Mouse (Mus musculus) MEL (cell line): Measurements from ENCODE around the gene Psmd9. TPM values are rescaled to one million over a fixed set of nuclear protein-coding genes. Genes with fewer than 3 reads are reported as not detected.

Experiments used
- DNase-seq: peaks from one replicate; pipeline ENCODE4 v3.0.0; 2011; ENCODE audit warnings: low read depth, low spot score
- H3K27ac ChIP-seq: 2 replicates; pipeline ENCODE4 v1.5.1; 2012; ENCODE audit warnings: low read depth, mild to moderate bottlenecking, control low read depth, low read length, moderate library complexity; ENCODE audit not compliant: control insufficient read depth
- H3K27me3 ChIP-seq, 2 experiments: fragments of 150-350 bp in 1 of 2; sonication (generic) in 1 of 2; 2 replicates each; pipeline ENCODE4 v1.6.1; 2012; ENCODE audit warnings: low read length in 2 of 2, mild to moderate bottlenecking in 2 of 2, improper control_type of control experiment in 1 of 2, moderate library complexity in 1 of 2; ENCODE audit not compliant: insufficient read depth in 2 of 2, control insufficient read depth in 1 of 2
- H3K36me3 ChIP-seq, 2 experiments: 2 replicates each; pipeline ENCODE4 v1.6.1; 2012 to 2014; ENCODE audit warnings: low read length in 2 of 2, improper control_type of control experiment in 1 of 2, inconsistent platforms in 1 of 2, mild to moderate bottlenecking in 1 of 2; ENCODE audit not compliant: insufficient read depth in 2 of 2, control insufficient read depth in 1 of 2
- H3K4me1 ChIP-seq, 2 experiments: fragments of 150-350 bp in 1 of 2; sonication (generic) in 1 of 2; 2 replicates each; pipeline ENCODE4 v1.6.1; 2012; ENCODE audit warnings: low read length in 2 of 2, improper control_type of control experiment in 1 of 2, mild to moderate bottlenecking in 1 of 2; ENCODE audit not compliant: insufficient read depth in 2 of 2, control insufficient read depth in 1 of 2
- H3K4me3 ChIP-seq, 2 experiments: fragments of 150-350 bp in 1 of 2; sonication (generic) in 1 of 2; 2 replicates each; pipeline ENCODE4 v1.5.1; 2012; ENCODE audit warnings: low read depth in 2 of 2, low read length in 2 of 2, mild to moderate bottlenecking in 2 of 2, moderate library complexity in 2 of 2, control low read depth in 1 of 2, improper control_type of control experiment in 1 of 2; ENCODE audit not compliant: control insufficient read depth in 1 of 2, insufficient read depth in 1 of 2
- H3K79me2 ChIP-seq: 2 replicates; pipeline ENCODE4 v1.6.1; 2012; ENCODE audit warnings: mild to moderate bottlenecking, low read length, moderate library complexity; ENCODE audit not compliant: control insufficient read depth, poor library complexity, insufficient read depth
- H3K9ac ChIP-seq: 2 replicates; pipeline ENCODE4 v1.6.1; 2012; ENCODE audit warnings: low read depth, mild to moderate bottlenecking, control low read depth, low read length, moderate library complexity; ENCODE audit not compliant: control insufficient read depth, poor library complexity, severe bottlenecking
- H3K9me3 ChIP-seq: fragments of 150-350 bp; sonication (generic); replicated peaks from 2 replicates; pipeline ENCODE4 v1.6.1; 2012; ENCODE audit warnings: mild to moderate bottlenecking, low read length, improper control_type of control experiment, moderate library complexity; ENCODE audit not compliant: insufficient read depth
- CHD1 ChIP-seq: IDR thresholded peaks from 2 replicates; pipeline ENCODE4 v1.6.1; 2012; ENCODE audit warnings: low read depth, mild to moderate bottlenecking, inconsistent platforms, low read length, improper control_type of control experiment
- CHD2 ChIP-seq: IDR thresholded peaks from 2 replicates; pipeline ENCODE4 v1.6.1; 2011; ENCODE audit warnings: low read length, improper control_type of control experiment
- CTCF ChIP-seq, 3 experiments: IDR thresholded peaks in 2 of 3; conservative IDR thresholded peaks in 1 of 3; 2 replicates each; pipeline ENCODE4 v1.5.1; 2011 to 2012; ENCODE audit warnings: low read length in 3 of 3, low read depth in 2 of 3, mild to moderate bottlenecking in 2 of 3, improper control_type of control experiment in 1 of 3, inconsistent platforms in 1 of 3, mixed read lengths in 1 of 3, moderate library complexity in 1 of 3; ENCODE audit not compliant: control insufficient read depth in 1 of 3, insufficient read depth in 1 of 3, poor library complexity in 1 of 3, severe bottlenecking in 1 of 3
- GABPA ChIP-seq: IDR thresholded peaks from 2 replicates; pipeline ENCODE4 v1.6.1; 2012; ENCODE audit warnings: low read depth, mild to moderate bottlenecking, inconsistent platforms, low read length, improper control_type of control experiment, moderate library complexity
- GATA1 ChIP-seq: IDR thresholded peaks from 2 replicates; pipeline ENCODE4 v1.6.1; 2011; ENCODE audit warnings: low read depth, low read length, improper control_type of control experiment
- JUND ChIP-seq: IDR thresholded peaks from 2 replicates; pipeline ENCODE4 v1.6.1; 2011; ENCODE audit warnings: low read depth, mild to moderate bottlenecking, improper control_type of control experiment, low read length
- KAT2A ChIP-seq: conservative IDR thresholded peaks from 2 replicates; pipeline ENCODE4 v1.6.1; 2012; ENCODE audit warnings: low read depth, low read length, improper control_type of control experiment, inconsistent platforms
- MAFK ChIP-seq: IDR thresholded peaks from 2 replicates; pipeline ENCODE4 v1.6.1; 2011; ENCODE audit warnings: low read depth, mild to moderate bottlenecking, low read length, improper control_type of control experiment, borderline replicate concordance
- NRF1 ChIP-seq: IDR thresholded peaks from 2 replicates; pipeline ENCODE4 v1.6.1; 2014; ENCODE audit warnings: low read depth, mild to moderate bottlenecking, inconsistent platforms, low read length, improper control_type of control experiment, moderate library complexity; ENCODE audit not compliant: poor library complexity, insufficient read depth, severe bottlenecking
- RAD21 ChIP-seq: IDR thresholded peaks from 2 replicates; pipeline ENCODE4 v1.6.1; 2011; ENCODE audit warnings: mild to moderate bottlenecking, low read depth, low read length, improper control_type of control experiment
- SMC3 ChIP-seq: IDR thresholded peaks from 2 replicates; pipeline ENCODE4 v1.6.1; 2011; ENCODE audit warnings: low read depth, low read length, improper control_type of control experiment
- TCF12 ChIP-seq: IDR thresholded peaks from 2 replicates; pipeline ENCODE4 v1.6.1; 2014; ENCODE audit warnings: low read depth, mild to moderate bottlenecking, inconsistent platforms, low read length, improper control_type of control experiment, moderate library complexity
- UBTF ChIP-seq: IDR thresholded peaks from 2 replicates; pipeline ENCODE4 v1.6.1; 2012; ENCODE audit warnings: low read depth, mild to moderate bottlenecking, inconsistent platforms, low read length, improper control_type of control experiment, moderate library complexity, borderline replicate concordance; ENCODE audit not compliant: insufficient read depth
- ZKSCAN1 ChIP-seq: IDR thresholded peaks from 2 replicates; pipeline ENCODE4 v1.6.1; 2012; ENCODE audit warnings: low read depth, mild to moderate bottlenecking, inconsistent platforms, low read length, improper control_type of control experiment, moderate library complexity
- polyA plus RNA-seq, 2 experiments: library from polyadenylated mRNA; stranded (reverse) in 1 of 2; unstranded in 1 of 2; fragments of >175 nt in 1 of 2; fragments of >200 nt in 1 of 2; gene quantifications; 2 replicates each; pipeline versions ENCODE4 v1.2.1 to v1.2.4; 2012; ENCODE audit warnings: low replicate concordance in 2 of 2, low read depth in 1 of 2; ENCODE audit not compliant: insufficient read length in 2 of 2, insufficient read depth in 1 of 2, missing spikeins in 1 of 2
- total RNA-seq: library from RNA; depleted of rRNA; stranded (reverse); fragments of 300-350 nt; gene quantifications from 2 replicates; pipeline ENCODE4 v1.2.3, GENCODE M21; 2012; rRNA removed

The Psmd9 gene
- total and polyA plus RNA-seq, 3 experiments, result 32.0 to 54.6 TPM; not detected in 1

DNA sequence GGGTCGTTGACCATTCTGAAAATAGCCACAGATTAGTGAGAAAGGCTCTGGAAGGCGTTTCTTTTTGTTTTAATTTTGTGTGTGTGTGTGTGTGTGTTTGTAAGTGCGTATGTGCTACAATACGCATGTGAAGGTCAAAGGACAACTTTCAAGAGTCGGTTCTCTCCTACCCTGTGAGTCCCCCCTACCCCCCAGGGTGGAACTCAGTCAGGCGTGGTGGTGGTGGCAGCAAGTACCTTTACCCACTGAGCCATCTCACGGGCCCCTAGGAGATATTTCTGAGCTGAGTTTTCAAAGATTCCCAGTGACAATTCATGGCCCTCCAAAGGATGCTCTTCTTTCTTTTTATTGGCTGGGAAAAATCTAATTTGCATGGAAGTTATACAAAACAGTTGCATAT is 128.6 kb downstream of the Psmd9 start:
- H3K9ac ChIP-seq, result no peak overlapping the region
- no peak overlapping the region for H3K4me3 ChIP-seq
- no peaks in the 10 kb centered on the region for H3K9me3 ChIP-seq
- H3K4me1 ChIP-seq, result no peaks in the 10 kb centered on the region
- H3K79me2 ChIP-seq, result no peaks in the 10 kb centered on the region
- TF ChIP-seq CHD1 (no peak), CHD2 (no peak), UBTF (no peak), NRF1 (no peak), KAT2A (no peak), ZKSCAN1 (no peak), GATA1 (no peak), JUND (no peak), GABPA (no peak), SMC3 (no peak), MAFK (no peak), TCF12 (no peak)
- no peaks in the 10 kb centered on the region for H3K36me3 ChIP-seq
- no peaks in the 10 kb centered on the region for H3K27me3 ChIP-seq
- no peak for DNase-seq
- H3K27ac ChIP-seq, result no peak overlapping the region

DNA sequence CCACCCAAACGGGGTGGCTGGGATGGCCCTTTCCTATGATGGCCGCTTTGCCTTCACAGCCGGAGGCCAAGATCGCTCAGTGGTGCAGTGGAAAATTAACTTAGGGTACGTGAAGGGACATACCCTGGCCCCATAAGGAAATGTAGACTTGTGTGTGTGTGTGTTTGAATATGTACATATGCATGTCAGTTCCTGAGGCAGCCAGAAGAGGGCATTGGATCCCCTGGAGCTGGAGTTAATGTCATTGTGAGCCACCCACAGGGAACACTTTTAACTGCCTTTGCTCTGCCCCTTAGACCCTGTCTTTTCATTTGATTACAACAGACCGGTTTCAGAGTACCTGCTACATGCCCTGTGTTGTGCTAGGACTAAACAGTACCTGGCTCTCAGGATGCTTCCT is 129.3 kb downstream of the Psmd9 start:
- Histone ChIP-seq H3K27ac (no peak overlapping the region), H3K27me3 (no peaks in the 10 kb centered on the region), H3K79me2 (no peaks in the 10 kb centered on the region), H3K36me3 (no peaks in the 10 kb centered on the region), H3K9ac (no peak overlapping the region), H3K9me3 (no peaks in the 10 kb centered on the region), H3K4me1 (no peaks in the 10 kb centered on the region), H3K4me3 (no peak overlapping the region)
- peak; percentile 42 for DNase-seq
- TF ChIP-seq RAD21, result peak; percentile 17; the same call in 1 of the 2 replicates
- TF ChIP-seq MAFK, result no peak
- TF ChIP-seq SMC3, result peak; percentile 39
- TF ChIP-seq CTCF (IDR thresholded peaks at IDR 0.05 in 2 of 3, conservative IDR thresholded peaks at IDR 0.05 in 1 of 3; ENCODE audit: control insufficient read depth in 1 of 3, insufficient read depth in 1 of 3, low read depth in 2 of 3, low read length in 3 of 3, poor library complexity in 1 of 3, severe bottlenecking in 1 of 3), result peak; percentile 42 to 56 (median 46)

Other genes starting within 250 kb of the Psmd9 start
- 24.8 and 29.2 TPM in 2 replicates for gene Kdm2b, start 179.6 kb upstream of the Psmd9 start, total RNA-seq
- 10 to 100 TPM in 1 of 2 experiments, not detected in 1; 48.9 TPM for gene Kdm2b, start 179.6 kb upstream of the Psmd9 start, polyA plus RNA-seq
- gene Orai1, start 154.3 kb upstream of the Psmd9 start, total RNA-seq, result 4.5 and 4.7 TPM in 2 replicates
- gene Orai1, start 154.3 kb upstream of the Psmd9 start, polyA plus RNA-seq, result 10 to 100 TPM in 1 of 2 experiments, not detected in 1; 13.3 TPM
- not detected in 2 replicates for gene Morn3, start 122.4 kb upstream of the Psmd9 start, total RNA-seq
- gene Morn3, start 122.4 kb upstream of the Psmd9 start, polyA plus RNA-seq, result not detected
- 4.3 and 6.8 TPM in 2 replicates for gene Tmem120b, start 101.0 kb upstream of the Psmd9 start, total RNA-seq
- 1 to 10 TPM in 1 of 2 experiments, not detected in 1; 5.6 TPM for gene Tmem120b, start 101.0 kb upstream of the Psmd9 start, polyA plus RNA-seq
- gene Rhof, start 36.7 kb upstream of the Psmd9 start, total RNA-seq, result 2.5 and 4.1 TPM in 2 replicates
- gene Rhof, start 36.7 kb upstream of the Psmd9 start, polyA plus RNA-seq, result 10 to 100 TPM in 1 of 2 experiments, not detected in 1; 10.4 TPM
- gene Setd1b, start 27.2 kb upstream of the Psmd9 start, total RNA-seq, result 3.0 and 4.1 TPM in 2 replicates
- gene Setd1b, start 27.2 kb upstream of the Psmd9 start, polyA plus RNA-seq, result 10 to 100 TPM in 1 of 2 experiments, not detected in 1; 23.5 TPM
- not detected in 2 replicates for gene Hpd, start 13.3 kb downstream of the Psmd9 start, total RNA-seq
- not detected for gene Hpd, start 13.3 kb downstream of the Psmd9 start, polyA plus RNA-seq
- gene Wdr66, start 82.7 kb downstream of the Psmd9 start, total RNA-seq, result 0.82 and 1.4 TPM in 2 replicates
- 1 to 10 TPM in 1 of 2 experiments, not detected in 1; 3.6 TPM for gene Wdr66, start 82.7 kb downstream of the Psmd9 start, polyA plus RNA-seq
- gene Bcl7a, start 174.4 kb downstream of the Psmd9 start, total RNA-seq, result 3.1 and 3.5 TPM in 2 replicates
- 10 to 100 TPM in 1 of 2 experiments, not detected in 1; 11.0 TPM for gene Bcl7a, start 174.4 kb downstream of the Psmd9 start, polyA plus RNA-seq
- gene Mlxip, start 225.4 kb downstream of the Psmd9 start, total RNA-seq, result 5.2 and 5.7 TPM in 2 replicates
- gene Mlxip, start 225.4 kb downstream of the Psmd9 start, polyA plus RNA-seq, result 10 to 100 TPM in 1 of 2 experiments, not detected in 1; 21.9 TPM